Mouse (Mus musculus): ENCODE data around the gene Sun2. TPM values are rescaled to one million over a fixed set of nuclear protein-coding genes. Genes with fewer than 3 reads are reported as not detected.

Sun2 gene
- polyA plus RNA-seq (2015; fragmentation: Nextera tagmentation; extraction: Ambion mirVana), result 1.1 and 1.2 TPM in 2 replicates

DNA sequence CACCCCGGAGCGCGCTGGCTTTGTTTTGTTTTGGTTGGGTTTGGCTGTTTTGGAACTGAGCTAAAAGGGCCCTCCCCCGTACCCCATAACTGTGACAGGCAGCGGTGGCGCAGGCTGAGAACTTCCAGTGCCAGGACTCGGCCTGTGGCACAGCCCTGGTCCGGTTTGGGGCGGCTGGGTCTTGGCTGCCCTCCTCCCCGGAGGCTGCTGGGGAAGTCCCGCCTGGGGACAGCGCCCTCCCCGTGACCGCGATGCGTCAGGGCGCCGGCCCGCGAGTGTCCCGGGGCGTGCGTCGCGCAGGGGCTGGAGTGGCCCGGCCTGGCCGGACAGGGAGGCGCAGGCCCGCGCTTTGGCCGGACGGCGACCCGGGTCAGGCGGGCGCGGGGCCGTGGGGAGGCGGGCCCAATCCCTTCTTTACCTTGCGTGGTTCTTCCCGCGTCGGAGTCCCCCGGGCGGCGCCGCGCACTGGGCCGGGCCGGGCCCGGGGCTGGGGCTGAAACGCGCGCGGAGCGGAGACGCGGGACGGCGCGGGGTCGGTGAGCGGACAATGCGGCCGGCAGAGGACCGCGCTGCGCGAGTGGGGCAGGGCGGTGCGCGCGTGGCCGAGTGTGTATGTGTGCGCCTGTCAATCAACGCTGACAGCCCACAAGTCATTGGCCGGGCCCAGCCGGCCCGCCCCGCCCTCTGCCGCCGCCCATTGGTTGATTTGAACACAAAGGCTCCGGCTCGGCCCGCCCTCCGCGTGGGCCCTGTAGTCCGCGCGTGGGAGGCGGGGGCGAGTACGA, at the start of gene Sun2:
Gene Sun2, minus strand, starts transcription at position 616 of the 785 bp plus-strand sequence.
- peak; percentile 28; the same call in 1 of the 2 replicates for TF ChIP-seq CTCF (IDR thresholded peaks at IDR 0.05; ENCODE audit: low read depth)

DNA sequence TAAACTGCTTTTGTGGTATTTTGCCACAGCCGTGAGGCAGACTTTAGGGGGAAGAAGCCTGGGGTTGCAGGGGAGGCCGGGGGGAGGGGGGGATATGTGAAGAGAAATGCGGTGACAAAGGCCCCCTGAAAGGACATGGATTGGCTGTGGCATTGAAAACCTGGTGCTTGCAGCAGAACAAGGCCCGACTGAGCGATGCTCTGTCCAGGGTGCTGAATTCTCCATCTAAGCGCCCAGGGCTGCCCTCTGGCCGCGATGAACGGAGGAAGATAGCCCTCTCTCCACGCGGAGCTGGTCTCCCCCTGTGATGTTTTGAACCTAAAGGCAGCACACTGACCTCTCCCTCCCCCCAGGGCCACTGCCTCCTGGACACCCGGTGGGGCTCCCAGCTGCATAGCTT, 49.2 kb upstream of the Sun2 start:
- 3% methylated on average over 12 of the region's 12 CpGs for WGBS
- no peak overlapping the region for H3K4me2 ChIP-seq (replicated peaks; ENCODE audit: low read depth)
- H3K9me3 ChIP-seq (ENCODE audit: control insufficient read depth), result no peaks in the 10 kb centered on the region
- no peaks in the 10 kb centered on the region for H3K27me3 ChIP-seq (replicated peaks; ENCODE audit: control insufficient read depth, insufficient read depth, low read length)
- no peak overlapping the region for H3K9ac ChIP-seq (ENCODE audit: low read depth, low read length)
- no peak overlapping the region for H3K27ac ChIP-seq (ENCODE audit: low read depth, low read length)
- ATAC-seq, result no peak
- H3K4me1 ChIP-seq (replicated peaks; ENCODE audit: control insufficient read depth, insufficient read depth, low read length), result no peaks in the 10 kb centered on the region
- no peak overlapping the region for H3K4me3 ChIP-seq (ENCODE audit: low read depth, low read length)
- peak; percentile 49 for TF ChIP-seq CTCF (IDR thresholded peaks at IDR 0.05; ENCODE audit: low read depth)
- H3K36me3 ChIP-seq (ENCODE audit: control insufficient read depth, insufficient read depth), result no peaks in the 10 kb centered on the region

More for the DNA sequence above, at the start of gene Sun2:
- H3K4me1 ChIP-seq (replicated peaks; ENCODE audit: control insufficient read depth, insufficient read depth, low read length), result no peaks in the 10 kb centered on the region
- H3K9ac ChIP-seq (ENCODE audit: low read depth, low read length), result peak within 1 kb of the TSS; percentile 92
- H3K4me3 ChIP-seq (ENCODE audit: low read depth, low read length), result peak within 1 kb of the TSS; percentile 96
- H3K27ac ChIP-seq (ENCODE audit: low read depth, low read length), result peak within 1 kb of the TSS; percentile 83
- WGBS, result under 1% methylated on average over 85 of the region's 93 CpGs
- H3K9me3 ChIP-seq (ENCODE audit: control insufficient read depth), result no peaks in the 10 kb centered on the region
- H3K27me3 ChIP-seq (replicated peaks; ENCODE audit: control insufficient read depth, insufficient read depth, low read length), result no peaks in the 10 kb centered on the region
- ATAC-seq, result peak; percentile 89
- H3K36me3 ChIP-seq (ENCODE audit: control insufficient read depth, insufficient read depth), result peaks cover 19% of the 10 kb centered on the region
- peak within 1 kb of the TSS; percentile 88 for H3K4me2 ChIP-seq (replicated peaks; ENCODE audit: low read depth)

DNA sequence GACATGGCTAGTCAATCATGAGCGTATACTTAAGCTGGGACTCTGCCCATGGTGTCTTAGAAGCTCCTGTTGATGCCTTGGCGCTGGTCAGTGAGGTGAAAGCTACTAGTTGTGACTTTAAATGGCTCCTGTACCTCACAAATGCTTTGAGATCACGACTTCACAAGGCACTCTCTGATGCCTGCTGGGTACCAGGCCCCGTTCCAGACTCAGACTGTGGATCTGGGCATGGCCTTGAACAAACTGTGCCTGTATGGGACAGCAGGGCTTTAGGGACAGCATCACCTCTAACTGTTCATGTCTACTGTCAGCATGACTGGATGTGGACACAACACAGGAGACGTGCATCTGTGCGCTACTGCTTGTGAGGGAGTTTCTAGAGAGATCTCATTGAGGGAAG, 48.6 kb upstream of the Sun2 start:
- TF ChIP-seq CTCF (IDR thresholded peaks at IDR 0.05; ENCODE audit: low read depth), result no peak
- Histone ChIP-seq H3K27ac (ENCODE audit: low read depth, low read length) (no peak overlapping the region), H3K9me3 (ENCODE audit: control insufficient read depth) (no peaks in the 10 kb centered on the region), H3K4me1 (replicated peaks; ENCODE audit: control insufficient read depth, insufficient read depth, low read length) (no peaks in the 10 kb centered on the region), H3K9ac (ENCODE audit: low read depth, low read length) (no peak overlapping the region), H3K36me3 (ENCODE audit: control insufficient read depth, insufficient read depth) (no peaks in the 10 kb centered on the region), H3K4me2 (replicated peaks; ENCODE audit: low read depth) (no peak overlapping the region), H3K27me3 (replicated peaks; ENCODE audit: control insufficient read depth, insufficient read depth, low read length) (no peaks in the 10 kb centered on the region), H3K4me3 (ENCODE audit: low read depth, low read length) (no peak overlapping the region)
- WGBS, result 83% methylated on average over 6 of the region's 6 CpGs
- no peak for ATAC-seq

DNA sequence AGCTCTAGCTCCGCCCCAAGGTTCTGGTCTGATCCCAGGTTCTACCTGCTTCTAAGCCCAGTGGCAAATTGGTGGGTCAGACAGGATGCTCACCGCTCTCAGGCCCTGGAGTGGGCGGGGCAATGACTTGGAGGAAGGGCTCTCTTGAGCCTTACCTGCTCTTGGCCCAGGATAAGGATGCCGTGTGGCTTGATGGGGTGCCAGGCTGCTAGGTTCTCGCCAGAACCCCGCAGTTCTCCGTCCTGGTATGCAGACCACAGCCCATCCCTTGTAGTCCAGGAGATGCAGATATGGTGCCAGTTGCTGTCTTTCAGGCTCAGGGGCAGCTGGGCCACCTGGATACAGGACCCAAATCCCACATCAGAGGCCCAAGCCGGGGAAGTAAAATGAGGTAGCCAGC, 47.8 kb upstream of the Sun2 start:
- no peaks in the 10 kb centered on the region for H3K27me3 ChIP-seq (replicated peaks; ENCODE audit: control insufficient read depth, insufficient read depth, low read length)
- no peak overlapping the region for H3K4me2 ChIP-seq (replicated peaks; ENCODE audit: low read depth)
- WGBS, result 48% methylated on average over 8 of the region's 8 CpGs
- H3K27ac ChIP-seq (ENCODE audit: low read depth, low read length), result no peak overlapping the region
- H3K9ac ChIP-seq (ENCODE audit: low read depth, low read length), result no peak overlapping the region
- ATAC-seq, result no peak
- H3K4me1 ChIP-seq (replicated peaks; ENCODE audit: control insufficient read depth, insufficient read depth, low read length), result no peaks in the 10 kb centered on the region
- H3K9me3 ChIP-seq (ENCODE audit: control insufficient read depth), result no peaks in the 10 kb centered on the region
- H3K36me3 ChIP-seq (ENCODE audit: control insufficient read depth, insufficient read depth), result no peaks in the 10 kb centered on the region
- no peak overlapping the region for H3K4me3 ChIP-seq (ENCODE audit: low read depth, low read length)
- TF ChIP-seq CTCF (IDR thresholded peaks at IDR 0.05; ENCODE audit: low read depth), result no peak

DNA sequence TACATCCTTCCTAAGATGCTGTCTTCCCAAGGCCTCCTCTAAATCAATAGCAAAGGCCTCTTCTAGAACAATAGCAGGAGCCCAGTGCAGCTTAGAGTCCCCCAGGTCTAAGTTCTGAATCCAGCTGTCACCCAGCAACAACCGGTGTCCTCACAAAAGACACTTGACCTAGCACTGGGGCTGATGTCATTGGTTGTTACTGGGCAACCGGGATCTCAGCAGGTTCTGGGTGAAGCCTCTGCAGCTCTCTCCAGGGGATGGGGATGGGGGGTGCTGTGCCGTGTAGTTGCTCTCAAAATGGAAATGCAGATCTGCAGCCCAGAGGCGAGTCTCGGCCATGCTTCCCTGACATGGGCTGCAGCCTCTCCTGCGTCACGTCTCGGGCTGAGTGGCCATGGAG, 45.5 kb upstream of the Sun2 start:
- Histone ChIP-seq H3K9me3 (ENCODE audit: control insufficient read depth) (no peaks in the 10 kb centered on the region), H3K4me2 (replicated peaks; ENCODE audit: low read depth) (no peak overlapping the region), H3K27me3 (replicated peaks; ENCODE audit: control insufficient read depth, insufficient read depth, low read length) (no peaks in the 10 kb centered on the region), H3K4me1 (replicated peaks; ENCODE audit: control insufficient read depth, insufficient read depth, low read length) (no peaks in the 10 kb centered on the region), H3K9ac (ENCODE audit: low read depth, low read length) (no peak overlapping the region), H3K36me3 (ENCODE audit: control insufficient read depth, insufficient read depth) (no peaks in the 10 kb centered on the region), H3K27ac (ENCODE audit: low read depth, low read length) (no peak overlapping the region), H3K4me3 (ENCODE audit: low read depth, low read length) (no peak overlapping the region)
- no peak for TF ChIP-seq CTCF (IDR thresholded peaks at IDR 0.05; ENCODE audit: low read depth)
- 56% methylated on average over 8 of the region's 8 CpGs for WGBS
- ATAC-seq, result no peak

DNA sequence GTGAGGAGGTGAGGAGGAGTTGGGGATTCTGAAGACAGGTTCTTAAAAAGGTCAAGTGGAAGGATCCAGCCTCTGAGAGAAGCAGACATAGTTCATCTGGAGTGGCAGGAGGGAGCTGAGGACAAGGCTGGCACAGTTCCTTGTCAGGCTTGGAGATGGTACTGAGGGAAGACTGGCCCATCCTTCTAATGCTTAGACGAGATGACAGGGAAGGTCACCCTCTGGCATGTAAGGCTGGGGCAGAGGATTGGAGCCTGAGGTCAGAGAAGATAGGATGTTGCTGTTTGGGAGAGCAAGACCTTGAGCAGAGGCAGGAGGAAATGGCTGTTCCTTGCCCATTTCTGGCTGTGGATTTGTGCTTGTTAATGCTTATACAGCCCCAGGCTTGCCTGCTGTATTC, 42.7 kb upstream of the Sun2 start:
- Histone ChIP-seq H3K4me2 (replicated peaks; ENCODE audit: low read depth) (no peak overlapping the region), H3K36me3 (ENCODE audit: control insufficient read depth, insufficient read depth) (no peaks in the 10 kb centered on the region), H3K9ac (ENCODE audit: low read depth, low read length) (no peak overlapping the region), H3K4me1 (replicated peaks; ENCODE audit: control insufficient read depth, insufficient read depth, low read length) (no peaks in the 10 kb centered on the region), H3K27me3 (replicated peaks; ENCODE audit: control insufficient read depth, insufficient read depth, low read length) (no peaks in the 10 kb centered on the region), H3K9me3 (ENCODE audit: control insufficient read depth) (no peaks in the 10 kb centered on the region), H3K4me3 (ENCODE audit: low read depth, low read length) (no peak overlapping the region), H3K27ac (ENCODE audit: low read depth, low read length) (no peak overlapping the region)
- ATAC-seq, result no peak
- WGBS, result 56% methylated on average over 1 of the region's 1 CpGs
- TF ChIP-seq CTCF (IDR thresholded peaks at IDR 0.05; ENCODE audit: low read depth), result no peak

Measured in intestine, postnatal 0 days (tissue).